Mouse (Mus musculus) embryonic facial prominence, embryonic 12.5 days (tissue): ENCODE measurements around the gene Ap1g2. TPM values are rescaled to one million over a fixed set of nuclear protein-coding genes. Genes with fewer than 3 reads are reported as not detected.

Experiments
- ATAC-seq: fragments of 200-750 bp; cut with Nextera tagmentation; 2 replicates; pipeline ENCODE4 v1.8.0; 2017; ENCODE audit not compliant: insufficient number of reproducible peaks, insufficient read depth, low FRiP score, low TSS enrichment
- H3K27ac ChIP-seq: fragments of 300-500 bp; sonication (generic); 2 replicates; pipeline ENCODE4 v1.5.1; 2016; ENCODE audit warnings: mild to moderate bottlenecking
- H3K27me3 ChIP-seq: fragments of 300-500 bp; sonication (generic); 2 replicates; pipeline ENCODE4 v1.6.1; 2016; ENCODE audit warnings: mild to moderate bottlenecking, moderate library complexity
- H3K36me3 ChIP-seq: fragments of 300-500 bp; sonication (generic); 2 replicates; pipeline ENCODE4 v1.6.1; 2016; ENCODE audit warnings: mild to moderate bottlenecking
- H3K4me1 ChIP-seq: fragments of 300-500 bp; sonication (generic); 2 replicates; pipeline ENCODE4 v1.6.1; 2016
- H3K4me2 ChIP-seq: fragments of 300-500 bp; sonication (generic); replicated peaks from 2 replicates; pipeline ENCODE4 v1.6.1; 2016; ENCODE audit warnings: mild to moderate bottlenecking, moderate library complexity
- H3K4me3 ChIP-seq: fragments of 300-500 bp; sonication (generic); 2 replicates; pipeline ENCODE4 v1.5.1; 2016; ENCODE audit warnings: mild to moderate bottlenecking
- H3K9ac ChIP-seq: fragments of 300-500 bp; sonication (generic); 2 replicates; pipeline ENCODE4 v1.6.1; 2016; ENCODE audit warnings: mild to moderate bottlenecking, moderate library complexity
- H3K9me3 ChIP-seq: fragments of 300-500 bp; sonication (generic); 2 replicates; pipeline ENCODE4 v1.6.1; 2016; ENCODE audit warnings: mild to moderate bottlenecking, moderate library complexity
- WGBS: fragments of 180-500 bp; shearing (Covaris S2); methylation state at CpG from one replicate; pipeline ENCODE4 v1.1.7; 2016; 5-methylcytosine and 5-hydroxymethylcytosine counted together
- polyA plus RNA-seq: library from polyadenylated mRNA; unstranded; fragments of >200 nt; fragmentation: Nextera tagmentation; extraction: Ambion mirVana; gene quantifications from 2 replicates; pipeline ENCODE4 v1.2.1, GENCODE M21; 2016

Ap1g2 gene
- polyA plus RNA-seq, result 14.8 and 17.2 TPM in 2 replicates

GRCm38 (mm10) chr14:55105836-55106809 lies at the start of gene Ap1g2:
TSS of gene Ap1g2 (minus strand) at chr14:55106593.
- H3K4me1 ChIP-seq, result peaks cover 35% of the 10 kb centered on the region
- whole genome bisulfite sequencing, result under 1% methylated on average over 39 of the region's 39 CpGs

GRCm38 (mm10) chr14:55152951-55153481 lies 46.6 kb upstream of the Ap1g2 start:
- Histone ChIP-seq H3K36me3 (no peaks in the 10 kb centered on the region), H3K9me3 (no peaks in the 10 kb centered on the region), H3K27ac (no peak overlapping the region), H3K4me2 (no peak overlapping the region), H3K9ac (no peak overlapping the region), H3K27me3 (no peaks in the 10 kb centered on the region), H3K4me1 (no peaks in the 10 kb centered on the region), H3K4me3 (no peak overlapping the region)
- 88% methylated on average over 16 of the region's 16 CpGs for WGBS
- no peak for ATAC-seq

More at GRCm38 (mm10) chr14:55105836-55106809, at the start of gene Ap1g2:
- Histone ChIP-seq H3K36me3 (no peaks in the 10 kb centered on the region), H3K9me3 (no peaks in the 10 kb centered on the region), H3K9ac (peak within 1 kb of the TSS; percentile 72), H3K4me3 (peak within 1 kb of the TSS; percentile 46), H3K27me3 (peaks cover 17% of the 10 kb centered on the region), H3K27ac (peak within 1 kb of the TSS; percentile 71), H3K4me2 (peak within 1 kb of the TSS; percentile 92)
- peak; percentile 30; the same call in 1 of the 2 replicates for ATAC-seq

GRCm38 (mm10) chr14:55152174-55152573 lies 45.8 kb upstream of the Ap1g2 start:
- Histone ChIP-seq H3K4me1 (no peaks in the 10 kb centered on the region), H3K9me3 (no peaks in the 10 kb centered on the region), H3K4me3 (no peak overlapping the region), H3K36me3 (no peaks in the 10 kb centered on the region), H3K27me3 (no peaks in the 10 kb centered on the region), H3K27ac (no peak overlapping the region), H3K4me2 (no peak overlapping the region), H3K9ac (no peak overlapping the region)
- WGBS, result 83% methylated on average over 4 of the region's 4 CpGs
- ATAC-seq, result no peak

GRCm38 (mm10) chr14:55150985-55151384 lies 44.6 kb upstream of the Ap1g2 start:
- Histone ChIP-seq H3K4me2 (no peak overlapping the region), H3K4me1 (no peaks in the 10 kb centered on the region), H3K4me3 (no peak overlapping the region), H3K36me3 (no peaks in the 10 kb centered on the region), H3K9me3 (no peaks in the 10 kb centered on the region), H3K9ac (no peak overlapping the region), H3K27me3 (no peaks in the 10 kb centered on the region), H3K27ac (no peak overlapping the region)
- no peak for ATAC-seq
- 87% methylated on average over 5 of the region's 5 CpGs for WGBS

GRCm38 (mm10) chr14:55149041-55149440 lies 42.6 kb upstream of the Ap1g2 start:
- Histone ChIP-seq H3K4me1 (no peaks in the 10 kb centered on the region), H3K27me3 (no peaks in the 10 kb centered on the region), H3K9ac (no peak overlapping the region), H3K4me2 (no peak overlapping the region), H3K9me3 (no peaks in the 10 kb centered on the region), H3K36me3 (no peaks in the 10 kb centered on the region), H3K4me3 (no peak overlapping the region), H3K27ac (no peak overlapping the region)
- no peak for ATAC-seq
- WGBS, result 72% methylated on average over 5 of the region's 5 CpGs

- Histone ChIP-seq H3K4me1 (no peaks in the 10 kb centered on the region), H3K36me3 (no peaks in the 10 kb centered on the region), H3K4me2 (no peak overlapping the region), H3K4me3 (no peak overlapping the region), H3K9ac (no peak overlapping the region), H3K27ac (no peak overlapping the region), H3K27me3 (no peaks in the 10 kb centered on the region), H3K9me3 (no peaks in the 10 kb centered on the region)
- ATAC-seq, result no peak
- 28% methylated on average over 5 of the region's 5 CpGs for WGBS
These were observed 42.0 kb upstream of the Ap1g2 start for GRCm38 (mm10) chr14:55148363-55148915.

- 88% methylated on average over 12 of the region's 12 CpGs for WGBS
These were observed 40.5 kb upstream of the Ap1g2 start for GRCm38 (mm10) chr14:55146829-55147401.

GRCm38 (mm10) chr14:55146324-55146723 lies 39.9 kb upstream of the Ap1g2 start:
- no peak overlapping the region for H3K9ac ChIP-seq
- no peak overlapping the region for H3K27ac ChIP-seq
- no peaks in the 10 kb centered on the region for H3K9me3 ChIP-seq
- H3K4me2 ChIP-seq, result no peak overlapping the region
- WGBS, result 90% methylated on average over 1 of the region's 1 CpGs
- H3K4me3 ChIP-seq, result no peak overlapping the region
- H3K4me1 ChIP-seq, result no peaks in the 10 kb centered on the region
- no peak for ATAC-seq
- no peaks in the 10 kb centered on the region for H3K27me3 ChIP-seq
- no peaks in the 10 kb centered on the region for H3K36me3 ChIP-seq

More at GRCm38 (mm10) chr14:55146829-55147401, 40.5 kb upstream of the Ap1g2 start:
- H3K27me3 ChIP-seq, result no peaks in the 10 kb centered on the region
- H3K4me3 ChIP-seq, result no peak overlapping the region
- no peak overlapping the region for H3K4me2 ChIP-seq
- no peaks in the 10 kb centered on the region for H3K4me1 ChIP-seq
- no peak overlapping the region for H3K27ac ChIP-seq
- H3K9ac ChIP-seq, result no peak overlapping the region
- H3K9me3 ChIP-seq, result no peaks in the 10 kb centered on the region
- no peaks in the 10 kb centered on the region for H3K36me3 ChIP-seq
- no peak for ATAC-seq

GRCm38 (mm10) chr14:55139313-55139712 lies 32.9 kb upstream of the Ap1g2 start:
- WGBS, result 45% methylated on average over 7 of the region's 7 CpGs
- Histone ChIP-seq H3K4me1 (no peaks in the 10 kb centered on the region), H3K9ac (no peak overlapping the region), H3K27ac (no peak overlapping the region), H3K9me3 (no peaks in the 10 kb centered on the region), H3K4me3 (no peak overlapping the region), H3K36me3 (no peaks in the 10 kb centered on the region), H3K4me2 (no peak overlapping the region), H3K27me3 (no peaks in the 10 kb centered on the region)
- ATAC-seq, result no peak

- WGBS, result 70% methylated on average over 8 of the region's 8 CpGs
- no peaks in the 10 kb centered on the region for H3K4me1 ChIP-seq
- H3K27me3 ChIP-seq, result no peaks in the 10 kb centered on the region
- H3K9me3 ChIP-seq, result no peaks in the 10 kb centered on the region
- no peak overlapping the region for H3K4me2 ChIP-seq
- ATAC-seq, result no peak
- H3K4me3 ChIP-seq, result no peak overlapping the region
- no peak overlapping the region for H3K9ac ChIP-seq
- H3K27ac ChIP-seq, result no peak overlapping the region
- H3K36me3 ChIP-seq, result no peaks in the 10 kb centered on the region
These were observed 29.3 kb upstream of the Ap1g2 start for GRCm38 (mm10) chr14:55135676-55136075.

- Histone ChIP-seq H3K4me3 (no peak overlapping the region), H3K27me3 (no peaks in the 10 kb centered on the region), H3K9me3 (no peaks in the 10 kb centered on the region), H3K9ac (no peak overlapping the region), H3K27ac (no peak overlapping the region), H3K4me1 (peaks cover 10% of the 10 kb centered on the region; the same call in 1 of the 2 replicates), H3K36me3 (no peaks in the 10 kb centered on the region), H3K4me2 (no peak overlapping the region)
- WGBS, result 81% methylated on average over 7 of the region's 7 CpGs
- ATAC-seq, result no peak
These were observed 20.1 kb upstream of the Ap1g2 start for GRCm38 (mm10) chr14:55126521-55126920.
